Mouse (Mus musculus): ENCODE measurements around the gene Rab3b.

- TF ChIP-seq CTCF (IDR thresholded peaks at IDR 0.05) (no peak), EP300 (IDR thresholded peaks at IDR 0.05) (no peak)
Measured at GRCm38 (mm10) chr4:108911866-108912265, 33.0 kb downstream of the Rab3b start.
